Mouse (Mus musculus) embryonic fibroblast, embryonic 13.5 days (primary cell): Measurements from ENCODE around the gene Otud3. TPM values are rescaled to one million over a fixed set of nuclear protein-coding genes. Genes with fewer than 3 reads are reported as not detected.

Experiments
- H3K27ac ChIP-seq: 2 replicates; pipeline ENCODE4 v1.5.1; 2012; ENCODE audit warnings: low read length, control low read depth, inconsistent platforms; ENCODE audit not compliant: insufficient read depth
- H3K4me1 ChIP-seq: 2 replicates; pipeline ENCODE4 v1.6.1; 2011; ENCODE audit warnings: low read length; ENCODE audit not compliant: control insufficient read depth, insufficient read depth
- H3K4me3 ChIP-seq: 2 replicates; pipeline ENCODE4 v1.5.1; 2011; ENCODE audit warnings: mild to moderate bottlenecking, control low read depth, low read length; ENCODE audit not compliant: insufficient read depth
- CTCF ChIP-seq: IDR thresholded peaks from 2 replicates; pipeline ENCODE4 v1.5.1; 2011; ENCODE audit warnings: mild to moderate bottlenecking, control low read depth, low read length, moderate library complexity, borderline replicate concordance; ENCODE audit not compliant: insufficient read depth
- POLR2A ChIP-seq: IDR thresholded peaks from 2 replicates; pipeline ENCODE4 v1.6.1; 2011; ENCODE audit warnings: low read depth, mild to moderate bottlenecking, control low read depth, low read length, moderate library complexity
- polyA plus RNA-seq: library from polyadenylated mRNA; stranded (reverse); fragments of >200 nt; gene quantifications from 2 replicates; pipeline ENCODE4 v1.2.4, GENCODE M21; 2011; ENCODE audit warnings: low read depth; ENCODE audit not compliant: missing spikeins, insufficient read length

Gene Otud3
- 8.9 and 9.2 TPM in 2 replicates for polyA plus RNA-seq

DNA sequence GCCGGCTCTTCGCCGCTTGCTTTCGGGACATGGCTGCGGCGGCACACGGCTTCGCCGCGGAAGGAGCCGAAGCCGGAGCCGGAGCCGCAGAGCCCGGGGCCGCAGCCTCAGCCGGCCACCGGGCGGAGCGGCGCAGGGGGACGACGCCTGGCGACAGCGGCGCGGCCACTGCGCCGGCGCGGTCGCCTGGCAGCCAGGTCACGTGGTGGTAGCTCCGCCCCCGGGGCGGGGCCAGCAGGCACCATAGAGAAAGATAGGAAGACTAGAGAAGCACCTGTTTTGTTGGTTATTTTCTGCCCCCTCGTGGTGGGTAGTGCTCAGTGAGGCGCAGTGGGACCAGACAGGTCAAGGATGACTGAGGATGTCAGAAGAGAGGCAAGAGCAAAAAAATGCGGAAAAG is at the start of gene Otud3:
Gene Otud3 (minus strand): TSS at position 149 of the 400 bp plus-strand sequence.
- peak; percentile 74; the same call in 1 of the 2 replicates for TF ChIP-seq CTCF
- peak; percentile 87 for TF ChIP-seq POLR2A
- H3K4me1 ChIP-seq = no peaks in the 10 kb centered on the region
- peak within 1 kb of the TSS; percentile 64 for H3K4me3 ChIP-seq
- H3K27ac ChIP-seq = no peak within 1 kb of the TSS

GRCm38 (mm10) chr4:138962719-138963118 is 49.0 kb upstream of the Otud3 start:
- no peaks in the 10 kb centered on the region for H3K4me1 ChIP-seq
- no peak overlapping the region for H3K4me3 ChIP-seq
- no peak overlapping the region for H3K27ac ChIP-seq
- no peak for TF ChIP-seq POLR2A
- no peak for TF ChIP-seq CTCF

GRCm38 (mm10) chr4:138959926-138960325 is 46.2 kb upstream of the Otud3 start:
- no peak overlapping the region for H3K4me3 ChIP-seq
- no peak for TF ChIP-seq POLR2A
- no peak for TF ChIP-seq CTCF
- no peaks in the 10 kb centered on the region for H3K4me1 ChIP-seq
- H3K27ac ChIP-seq = no peak overlapping the region

GRCm38 (mm10) chr4:138959120-138959519 is 45.4 kb upstream of the Otud3 start:
- TF ChIP-seq POLR2A (no peak), CTCF (no peak)
- H3K4me1 ChIP-seq = no peaks in the 10 kb centered on the region
- H3K4me3 ChIP-seq = no peak overlapping the region
- H3K27ac ChIP-seq = no peak overlapping the region

DNA sequence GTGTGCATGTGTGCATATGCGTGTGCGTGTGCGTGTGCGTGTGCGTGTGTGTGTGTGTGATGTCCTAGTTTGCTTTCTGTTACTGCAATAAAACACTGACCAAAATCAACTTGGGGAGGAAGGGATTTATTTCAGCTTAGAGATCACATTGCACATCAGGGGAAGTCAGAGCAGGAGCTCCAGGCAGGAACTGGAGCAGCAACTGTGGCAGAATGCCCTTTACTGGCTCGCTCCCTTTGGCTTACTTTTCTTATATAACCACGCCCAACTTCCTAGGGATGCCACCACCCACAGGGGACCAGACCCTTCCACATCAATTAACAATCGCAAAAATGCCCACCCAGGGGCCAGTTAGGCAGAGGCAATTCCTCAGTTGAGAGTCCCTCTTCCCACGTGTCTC is 44.9 kb upstream of the Otud3 start:
- no peak overlapping the region for H3K27ac ChIP-seq
- no peak overlapping the region for H3K4me3 ChIP-seq
- no peak for TF ChIP-seq CTCF
- TF ChIP-seq POLR2A = no peak
- H3K4me1 ChIP-seq = no peaks in the 10 kb centered on the region

DNA sequence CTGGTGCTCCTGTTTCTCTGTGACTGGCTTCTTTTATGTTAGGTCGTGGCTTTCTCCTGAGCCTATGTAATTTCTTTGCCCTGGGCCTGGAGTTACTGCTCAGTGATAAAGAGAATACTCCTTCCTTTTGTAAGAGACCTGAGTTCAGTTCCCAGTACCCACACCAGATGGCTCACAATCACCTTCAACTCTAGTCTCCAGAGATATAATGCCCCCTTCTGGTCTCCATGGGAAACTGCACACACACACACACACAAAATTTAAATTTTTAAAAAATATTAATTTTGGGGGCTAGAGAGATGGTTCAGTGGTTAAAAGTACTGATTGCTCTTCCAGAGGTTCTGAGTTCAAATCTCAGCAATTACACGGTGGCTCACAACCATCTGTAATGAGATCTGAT is 34.5 kb upstream of the Otud3 start:
- H3K4me1 ChIP-seq = no peaks in the 10 kb centered on the region
- no peak overlapping the region for H3K4me3 ChIP-seq
- TF ChIP-seq CTCF (no peak), POLR2A (no peak)
- no peak overlapping the region for H3K27ac ChIP-seq

GRCm38 (mm10) chr4:138943730-138944129 is 30.0 kb upstream of the Otud3 start:
- Histone ChIP-seq H3K4me1 (no peaks in the 10 kb centered on the region), H3K4me3 (no peak overlapping the region; the same call in 1 of the 2 replicates), H3K27ac (no peak overlapping the region)
- TF ChIP-seq POLR2A (no peak), CTCF (no peak)

GRCm38 (mm10) chr4:138941966-138942365 is 28.2 kb upstream of the Otud3 start:
- H3K4me1 ChIP-seq = no peaks in the 10 kb centered on the region
- H3K27ac ChIP-seq = no peak overlapping the region
- no peak for TF ChIP-seq CTCF
- no peak overlapping the region for H3K4me3 ChIP-seq

- H3K27ac ChIP-seq = no peak overlapping the region
- TF ChIP-seq POLR2A (no peak), CTCF (no peak)
- no peaks in the 10 kb centered on the region for H3K4me1 ChIP-seq
Measured at GRCm38 (mm10) chr4:138941401-138941800, 27.7 kb upstream of the Otud3 start.

DNA sequence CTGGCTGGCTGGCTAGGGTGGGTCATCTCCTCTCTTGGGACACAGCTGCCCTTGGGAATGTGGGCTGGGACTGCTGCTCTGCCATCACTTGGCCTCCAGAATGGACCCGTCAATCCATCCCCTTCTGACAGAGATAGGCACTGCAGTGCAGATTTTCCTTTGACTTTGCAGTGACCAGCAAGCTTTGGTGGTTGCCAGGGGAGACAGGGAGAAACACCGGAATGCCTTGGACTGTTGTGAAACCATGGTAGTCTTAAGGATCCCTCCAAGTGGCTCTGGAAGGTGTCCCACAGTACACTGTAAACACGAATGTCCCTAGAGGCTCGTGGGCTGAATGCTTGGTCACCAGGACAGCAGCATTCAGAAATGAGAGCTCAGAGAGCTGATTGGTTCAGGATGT is 25.7 kb upstream of the Otud3 start:
- Histone ChIP-seq H3K4me3 (no peak overlapping the region), H3K4me1 (no peaks in the 10 kb centered on the region), H3K27ac (no peak overlapping the region)
- TF ChIP-seq POLR2A (no peak), CTCF (no peak)

More at GRCm38 (mm10) chr4:138941401-138941800, 27.7 kb upstream of the Otud3 start:
- no peak overlapping the region for H3K4me3 ChIP-seq
